Mouse (Mus musculus) myocyte (in vitro differentiated cells): ENCODE results near the gene Epb41. TPM values are rescaled to one million over a fixed set of nuclear protein-coding genes. Genes with fewer than 3 reads are reported as not detected.

ENCODE experiments used
- H3K27me3 ChIP-seq: one replicate; pipeline ENCODE4 v1.6.1; 2011; ENCODE audit not compliant: control insufficient read depth, insufficient read depth, insufficient read length
- H3K36me3 ChIP-seq: one replicate; pipeline ENCODE4 v1.6.1; 2011; ENCODE audit not compliant: control insufficient read depth, insufficient read depth
- H3K4me2 ChIP-seq: one replicate; pipeline ENCODE4 v1.6.1; 2011; ENCODE audit warnings: low read depth, control low read depth
- H3K4me3 ChIP-seq: one replicate; pipeline ENCODE4 v1.5.1; 2011; ENCODE audit warnings: mild to moderate bottlenecking, control low read depth, moderate library complexity
- H3K79me2 ChIP-seq: one replicate; pipeline ENCODE4 v1.6.1; 2011; ENCODE audit not compliant: control insufficient read depth, insufficient read depth
- H3ac ChIP-seq: one replicate; pipeline ENCODE4 v1.6.1; 2011; ENCODE audit not compliant: control insufficient read depth, insufficient read length
- CEBPB ChIP-seq: IDR thresholded peaks from 2 replicates; pipeline ENCODE4 v1.6.1; 2011; ENCODE audit warnings: mild to moderate bottlenecking, moderate library complexity; ENCODE audit not compliant: poor library complexity, insufficient read depth, severe bottlenecking
- E2F4 ChIP-seq: IDR thresholded peaks from one replicate; pipeline ENCODE4 v1.6.1; 2011; ENCODE audit warnings: mild to moderate bottlenecking, control low read depth, moderate library complexity; ENCODE audit not compliant: insufficient read depth
- MAX ChIP-seq: IDR thresholded peaks from one replicate; pipeline ENCODE4 v1.6.1; 2011; ENCODE audit warnings: low read depth, mild to moderate bottlenecking, control low read depth
- MYOD1 ChIP-seq, 3 experiments: IDR thresholded peaks; one replicate each; pipeline ENCODE4 v1.6.1; 2011; ENCODE audit warnings: control low read depth in 2 of 3, low read depth in 2 of 3, mild to moderate bottlenecking in 2 of 3, moderate library complexity in 1 of 3; ENCODE audit not compliant: insufficient read length in 2 of 3, control insufficient read depth in 1 of 3
- MYOG ChIP-seq, 3 experiments: IDR thresholded peaks; one replicate each; pipeline ENCODE4 v1.6.1; 2011; ENCODE audit warnings: control low read depth in 2 of 3, low read depth in 2 of 3, mild to moderate bottlenecking in 2 of 3; ENCODE audit not compliant: insufficient read length in 2 of 3, control insufficient read depth in 1 of 3, insufficient read depth in 1 of 3
- POLR2A ChIP-seq: IDR thresholded peaks from one replicate; pipeline ENCODE4 v1.6.1; 2011; ENCODE audit warnings: low read depth, mild to moderate bottlenecking, control low read depth, moderate library complexity; ENCODE audit not compliant: insufficient read length
- POLR2AphosphoS2 ChIP-seq: IDR thresholded peaks from one replicate; pipeline ENCODE4 v1.6.1; 2011; ENCODE audit warnings: low read depth, control low read depth; ENCODE audit not compliant: insufficient read length
- REST ChIP-seq: IDR thresholded peaks from one replicate; pipeline ENCODE4 v1.6.1; 2011; ENCODE audit warnings: mild to moderate bottlenecking, control low read depth, moderate library complexity; ENCODE audit not compliant: insufficient read depth, insufficient read length
- SRF ChIP-seq: IDR thresholded peaks from one replicate; pipeline ENCODE4 v1.6.1; 2011; ENCODE audit warnings: low read depth; ENCODE audit not compliant: control insufficient read depth, insufficient read length
- TCF12 ChIP-seq: IDR thresholded peaks from one replicate; pipeline ENCODE4 v1.6.1; 2011; ENCODE audit warnings: mild to moderate bottlenecking, control low read depth; ENCODE audit not compliant: poor library complexity, insufficient read depth, severe bottlenecking
- TCF3 ChIP-seq: IDR thresholded peaks from one replicate; pipeline ENCODE4 v1.6.1; 2011; ENCODE audit warnings: low read depth, control low read depth; ENCODE audit not compliant: insufficient read length
- USF1 ChIP-seq: IDR thresholded peaks from one replicate; pipeline ENCODE4 v1.6.1; 2011; ENCODE audit warnings: low read depth, mild to moderate bottlenecking, control low read depth, moderate library complexity
- polyA plus RNA-seq: library from polyadenylated mRNA; unstranded; fragments of >200 nt; fragmentation: generic; extraction: Trizol; gene quantifications from one replicate; pipeline ENCODE4 v1.2.1, GENCODE M21; 2012; ENCODE audit warnings: missing spikeins

Gene Epb41
- polyA plus RNA-seq: 4.8 TPM

DNA sequence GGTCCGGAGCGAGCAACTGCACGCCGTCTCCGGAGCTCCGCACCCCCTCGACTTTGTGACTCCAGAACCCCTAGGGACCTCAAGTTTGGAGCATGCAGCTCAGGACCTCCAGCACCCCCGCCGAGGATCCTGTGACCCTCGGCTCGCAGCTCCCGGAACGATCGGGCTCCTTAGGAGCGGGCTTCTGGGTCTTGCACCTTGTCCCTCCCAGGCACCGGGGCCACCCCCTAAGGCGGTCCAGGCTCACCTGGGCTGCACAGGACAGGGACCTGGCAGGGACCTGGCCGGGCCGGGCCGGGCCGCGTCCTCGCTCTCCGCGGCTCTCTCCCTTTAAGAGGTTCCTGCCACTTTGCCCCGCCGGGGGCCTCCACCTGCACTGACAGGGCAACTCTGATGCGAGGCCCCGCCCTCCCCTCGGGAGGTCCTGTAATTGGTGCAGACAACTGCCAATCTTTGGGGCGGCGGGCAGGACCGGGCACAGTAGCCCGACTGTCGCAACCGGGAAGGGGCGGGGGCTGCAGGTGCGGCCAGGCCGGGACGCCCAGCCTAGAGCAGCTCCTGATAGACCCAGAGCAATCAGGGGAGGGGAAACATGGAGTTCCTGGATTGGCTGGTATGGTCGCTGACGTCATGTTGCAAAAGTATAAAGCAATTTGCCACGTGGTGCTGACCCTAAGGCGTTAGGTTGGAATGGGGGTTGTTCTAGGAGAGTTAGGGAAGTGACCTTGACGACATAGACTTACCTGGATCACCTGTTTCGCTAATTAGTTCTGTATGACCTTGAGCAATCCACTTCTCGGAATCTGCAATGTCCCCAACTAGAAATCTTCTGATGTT lies at the start of gene Epb41:
TSS of gene Epb41 (minus strand) at position 389 of the 837 bp plus-strand sequence.
- peak within 1 kb of the TSS; percentile 44 for H3K4me3 ChIP-seq
- TF ChIP-seq POLR2AphosphoS2 (no peak), POLR2A (no peak), E2F4 (no peak), USF1 (peak; percentile 68), CEBPB (0 out of 2 replicates have a peak, but pooled peaks have one; percentile 16), MAX (no peak), TCF3 (no peak), REST (no peak), MYOG (IDR thresholded peaks at IDR 0.05; ENCODE audit: control insufficient read depth in 1 of 3, insufficient read depth in 1 of 3, insufficient read length in 2 of 3, low read depth in 2 of 3) (no peak), SRF (no peak), TCF12 (no peak)
- H3K27me3 ChIP-seq: no peaks in the 10 kb centered on the region
- H3K36me3 ChIP-seq: no peaks in the 10 kb centered on the region
- no peaks in the 10 kb centered on the region for H3K79me2 ChIP-seq
- peak within 1 kb of the TSS; percentile 92 for H3K4me2 ChIP-seq
- H3ac ChIP-seq: peak within 1 kb of the TSS; percentile 34

DNA sequence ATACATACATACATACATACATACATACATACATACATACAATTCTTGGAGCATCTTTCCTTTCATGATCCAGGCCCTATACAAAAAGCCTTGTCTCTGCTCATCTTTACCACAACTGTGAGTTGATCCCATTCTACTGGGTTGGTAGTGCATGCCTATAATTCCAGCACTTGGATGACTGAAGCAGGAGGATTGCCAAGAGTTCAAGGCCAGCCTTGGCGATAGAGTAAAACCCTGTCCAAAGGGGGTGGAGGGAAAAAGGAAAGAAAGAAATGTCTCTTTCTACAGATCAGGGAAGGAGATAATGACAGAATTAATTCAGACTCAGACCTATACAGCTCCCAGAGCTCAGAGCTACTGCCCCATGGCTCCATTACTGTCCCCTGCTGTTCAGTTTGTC lies 48.0 kb upstream of the Epb41 start:
- Histone ChIP-seq H3K4me2 (no peak overlapping the region), H3K27me3 (peaks cover 48% of the 10 kb centered on the region), H3K36me3 (no peaks in the 10 kb centered on the region), H3K4me3 (no peak overlapping the region), H3ac (no peak overlapping the region), H3K79me2 (no peaks in the 10 kb centered on the region)
- TF ChIP-seq E2F4: no peak
- TF ChIP-seq POLR2A: no peak
- no peak for TF ChIP-seq USF1
- no peak for TF ChIP-seq SRF
- no peak for TF ChIP-seq CEBPB

DNA sequence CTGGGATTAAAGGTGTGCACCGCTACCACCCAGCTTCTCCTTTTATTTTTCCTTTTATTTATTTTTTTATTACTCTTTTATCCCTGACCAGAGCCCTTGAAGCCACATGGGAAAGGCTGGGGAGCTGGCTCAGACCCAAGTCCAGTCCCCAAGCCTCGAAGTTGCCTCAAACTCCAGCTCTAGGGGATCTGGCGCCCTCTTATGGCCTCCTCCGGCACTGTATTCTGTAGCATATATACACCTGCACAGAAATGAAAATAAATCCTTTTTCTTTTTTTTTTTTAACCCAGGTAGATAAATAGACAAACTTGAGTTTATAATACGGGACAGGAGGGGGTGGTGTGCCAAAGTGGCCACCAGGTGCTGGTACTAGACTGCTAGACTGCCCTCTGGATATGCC lies 46.6 kb upstream of the Epb41 start:
- no peak for TF ChIP-seq MYOD1 (IDR thresholded peaks at IDR 0.05; ENCODE audit: control insufficient read depth in 1 of 3, insufficient read length in 2 of 3, low read depth in 2 of 3)
- TF ChIP-seq POLR2AphosphoS2: no peak
- no peak for TF ChIP-seq SRF
- TF ChIP-seq TCF12: no peak
- no peak for TF ChIP-seq USF1
- no peak for TF ChIP-seq TCF3
- no peak for TF ChIP-seq CEBPB
- TF ChIP-seq POLR2A: no peak
- no peak for TF ChIP-seq MAX
- H3K4me3 ChIP-seq: no peak overlapping the region
- H3K4me2 ChIP-seq: no peak overlapping the region
- H3ac ChIP-seq: no peak overlapping the region
- peaks cover 59% of the 10 kb centered on the region for H3K27me3 ChIP-seq
- H3K36me3 ChIP-seq: no peaks in the 10 kb centered on the region
- no peaks in the 10 kb centered on the region for H3K79me2 ChIP-seq

DNA sequence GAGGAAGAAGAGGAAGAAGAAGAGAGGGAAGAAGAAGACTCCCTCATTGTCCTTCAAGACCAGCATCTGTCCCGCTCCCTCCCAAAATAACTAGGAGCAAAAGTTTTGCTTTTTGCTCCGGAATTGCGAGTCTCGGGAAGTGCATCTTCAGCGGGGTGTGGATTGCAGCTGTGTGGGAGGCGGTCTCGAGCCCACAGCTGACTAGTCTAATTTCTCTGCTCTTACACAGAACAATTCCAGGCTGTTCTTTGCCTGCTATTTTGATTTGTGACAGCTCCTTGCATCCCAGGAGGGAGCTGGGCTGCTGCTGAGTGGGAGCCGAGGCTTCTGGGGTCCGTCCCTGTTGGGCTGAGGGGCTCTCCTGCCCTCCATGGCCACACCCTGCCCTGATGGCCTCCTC lies 44.4 kb upstream of the Epb41 start:
- Histone ChIP-seq H3K4me2 (no peak overlapping the region), H3K36me3 (no peaks in the 10 kb centered on the region), H3K4me3 (no peak overlapping the region), H3K79me2 (no peaks in the 10 kb centered on the region), H3K27me3 (peaks cover 71% of the 10 kb centered on the region), H3ac (no peak overlapping the region)
- TF ChIP-seq CEBPB: no peak
- no peak for TF ChIP-seq MAX
- no peak for TF ChIP-seq REST
- TF ChIP-seq TCF12: no peak
- TF ChIP-seq POLR2AphosphoS2: no peak
- no peak for TF ChIP-seq MYOD1 (IDR thresholded peaks at IDR 0.05; ENCODE audit: control insufficient read depth in 1 of 3, insufficient read length in 2 of 3, low read depth in 2 of 3)

DNA sequence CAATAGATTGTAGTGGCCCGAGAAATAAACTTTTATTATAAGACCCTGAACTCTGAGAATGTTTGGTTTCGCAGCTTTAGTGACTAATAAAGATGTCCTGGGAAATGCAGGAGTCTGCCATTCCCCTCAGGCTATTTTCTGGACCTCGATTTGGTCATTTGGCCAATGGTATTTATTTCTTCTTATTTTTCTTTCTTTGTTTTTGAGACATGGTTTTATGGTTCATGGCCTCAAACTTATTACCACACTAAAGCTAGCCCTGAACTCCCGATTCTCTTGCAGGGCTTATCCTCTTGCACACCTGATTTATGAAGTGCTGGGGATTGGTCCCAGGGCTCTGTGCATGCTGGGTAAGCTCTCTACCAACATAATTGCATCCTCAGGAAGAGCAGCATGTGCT lies 41.2 kb upstream of the Epb41 start:
- peaks cover 70% of the 10 kb centered on the region for H3K27me3 ChIP-seq
- no peaks in the 10 kb centered on the region for H3K79me2 ChIP-seq
- no peaks in the 10 kb centered on the region for H3K36me3 ChIP-seq
- TF ChIP-seq SRF: no peak
- TF ChIP-seq USF1: no peak
- TF ChIP-seq POLR2AphosphoS2: no peak
- TF ChIP-seq TCF3: no peak
- no peak for TF ChIP-seq REST
- no peak for TF ChIP-seq MYOD1 (IDR thresholded peaks at IDR 0.05; ENCODE audit: control insufficient read depth in 1 of 3, insufficient read length in 2 of 3, low read depth in 2 of 3)
- TF ChIP-seq CEBPB: no peak
- no peak for TF ChIP-seq MYOG (IDR thresholded peaks at IDR 0.05; ENCODE audit: control insufficient read depth in 1 of 3, insufficient read depth in 1 of 3, insufficient read length in 2 of 3, low read depth in 2 of 3)
- TF ChIP-seq MAX: no peak
- TF ChIP-seq POLR2A: no peak
- TF ChIP-seq E2F4: no peak
- no peak for TF ChIP-seq TCF12
- H3ac ChIP-seq: no peak overlapping the region
- H3K4me2 ChIP-seq: no peak overlapping the region
- H3K4me3 ChIP-seq: no peak overlapping the region
